Mouse (Mus musculus): ENCODE data around the gene Surf6. TPM values are rescaled to one million over a fixed set of nuclear protein-coding genes. Genes with fewer than 3 reads are reported as not detected.

Gene Surf6
- polyA plus RNA-seq, 1 experiment from 2014 or later = 35.2 TPM

DNA sequence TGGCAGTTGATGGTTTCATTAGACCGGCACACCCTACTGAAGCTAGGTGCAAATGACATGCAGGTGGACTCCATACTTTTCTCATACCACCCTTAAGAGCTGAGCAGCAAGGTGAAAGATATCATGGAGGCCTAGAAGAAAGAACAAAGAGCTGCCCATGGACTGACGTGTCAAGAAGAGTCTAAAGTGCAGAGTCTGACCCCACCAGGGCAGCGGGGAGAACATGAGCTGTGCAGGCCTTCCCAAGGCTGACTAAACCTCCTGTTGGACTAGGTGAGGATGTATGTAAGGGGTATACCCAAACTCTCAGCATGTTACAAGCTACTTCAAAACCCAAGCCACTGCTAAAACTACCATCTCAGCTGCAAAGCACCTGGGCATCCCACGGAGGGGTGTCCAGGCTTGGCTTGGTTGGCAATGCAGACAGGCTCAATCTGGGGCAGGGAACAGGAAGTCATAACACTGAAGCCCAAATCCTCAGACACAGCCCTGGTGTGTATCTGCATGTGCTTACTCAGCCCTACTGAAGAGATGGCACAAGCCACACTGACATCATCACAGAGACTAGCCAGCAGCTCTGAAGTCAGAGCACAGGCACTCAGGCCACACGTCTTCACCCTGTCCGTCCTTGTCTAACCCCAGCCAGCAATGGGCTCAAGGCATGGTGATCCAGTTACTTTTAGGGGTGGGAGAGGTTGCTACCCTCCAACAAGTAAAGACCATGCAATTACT is 25.2 kb upstream of the Surf6 start:
- H3K9me3 ChIP-seq (replicated peaks) = no peaks in the 10 kb centered on the region
- no peak overlapping the region for H3K27ac ChIP-seq (replicated peaks)
- no peak for DNase-seq (ENCODE audit: low spot score)
- H3K27me3 ChIP-seq (ENCODE audit: low read depth, poor library complexity, severe bottlenecking) = no peaks in the 10 kb centered on the region
- peaks cover 26% of the 10 kb centered on the region for H3K4me1 ChIP-seq
- 90% methylated on average over 6 of the region's 6 CpGs for WGBS
- H3K4me3 ChIP-seq = no peak overlapping the region
- peaks cover 87% of the 10 kb centered on the region for H3K36me3 ChIP-seq

DNA sequence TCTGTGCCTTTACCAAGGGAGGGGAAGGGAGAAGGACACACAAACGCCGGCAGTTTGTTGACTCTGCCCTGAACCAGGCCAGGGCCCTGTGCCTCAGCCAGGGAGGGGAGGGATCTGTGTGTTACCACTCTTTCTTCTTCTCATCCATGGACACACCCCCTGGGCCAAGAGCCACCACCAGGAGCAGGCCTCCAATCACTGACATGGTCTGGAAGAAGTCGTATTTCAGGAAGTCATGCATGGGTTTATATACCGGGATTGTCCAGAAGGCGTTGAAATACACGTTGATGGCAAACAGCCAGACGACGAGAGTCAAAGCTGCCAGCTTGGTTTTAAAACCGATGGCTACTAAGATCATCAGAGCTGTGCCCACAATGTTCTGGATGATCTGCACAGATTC is 19.1 kb upstream of the Surf6 start:
- no peak for DNase-seq (ENCODE audit: low spot score)
- Histone ChIP-seq H3K36me3 (peaks cover 97% of the 10 kb centered on the region), H3K27ac (replicated peaks) (no peak overlapping the region), H3K27me3 (ENCODE audit: low read depth, poor library complexity, severe bottlenecking) (no peaks in the 10 kb centered on the region), H3K4me3 (no peak overlapping the region), H3K4me1 (peaks cover 14% of the 10 kb centered on the region), H3K9me3 (replicated peaks) (no peaks in the 10 kb centered on the region)
- WGBS = 87% methylated on average over 9 of the region's 9 CpGs

DNA sequence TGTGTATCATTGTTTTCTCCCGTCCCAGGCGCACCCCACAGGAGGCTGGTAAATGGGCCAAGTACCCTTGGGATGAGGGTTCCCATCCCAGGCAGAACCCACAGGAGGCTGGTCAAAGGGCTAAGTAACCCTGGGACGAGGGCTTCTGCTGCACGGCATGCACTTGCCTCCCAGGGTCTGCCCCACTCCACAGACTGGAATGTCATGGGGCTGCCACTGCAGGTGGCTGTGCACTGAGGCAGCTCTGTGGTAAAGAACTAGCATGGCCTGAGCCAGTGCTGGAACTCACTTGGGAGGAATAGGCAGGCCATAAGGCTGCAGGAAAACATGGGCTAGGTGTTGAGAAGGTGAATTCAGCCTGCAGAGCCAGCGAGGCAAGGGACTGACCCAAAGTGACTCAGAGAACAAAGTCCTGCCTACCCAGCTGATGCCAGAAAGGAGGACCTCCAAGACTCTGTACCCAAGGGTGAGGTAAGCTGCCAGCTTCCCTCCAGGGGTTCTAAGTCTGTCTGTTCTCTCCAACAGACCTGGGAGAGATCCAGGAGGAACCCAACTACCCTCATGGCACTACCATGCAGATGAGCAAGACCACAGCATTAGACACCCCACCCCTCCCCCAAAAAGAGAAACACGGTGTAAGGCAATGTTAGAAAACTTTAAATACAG is 17.6 kb upstream of the Surf6 start:
- peaks cover 82% of the 10 kb centered on the region for H3K36me3 ChIP-seq
- WGBS = 88% methylated on average over 6 of the region's 6 CpGs

DNA sequence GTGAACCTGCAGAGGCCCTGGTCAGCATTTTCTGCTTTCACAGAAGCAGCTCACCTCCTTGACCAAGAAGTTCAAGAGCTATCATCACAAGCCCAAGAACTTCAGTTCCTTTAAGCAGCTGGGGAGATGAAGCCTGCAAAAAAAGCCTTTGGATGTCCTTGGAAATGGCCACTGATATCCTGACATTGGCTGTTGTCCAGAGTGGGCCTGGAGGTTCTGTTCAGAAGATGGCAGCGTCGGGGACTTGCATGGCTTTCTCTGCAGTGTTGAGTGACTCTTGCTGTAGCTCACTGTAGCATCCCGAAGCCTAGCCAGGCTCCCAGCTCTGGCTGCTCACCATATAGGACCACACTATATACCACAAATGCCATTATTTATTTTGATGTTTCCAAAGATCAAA is 17.0 kb upstream of the Surf6 start:
- no peaks in the 10 kb centered on the region for H3K27me3 ChIP-seq (ENCODE audit: low read depth, poor library complexity, severe bottlenecking)
- H3K9me3 ChIP-seq (replicated peaks) = no peaks in the 10 kb centered on the region
- no peak overlapping the region for H3K27ac ChIP-seq (replicated peaks)
- H3K36me3 ChIP-seq = peaks cover 78% of the 10 kb centered on the region
- no peak for DNase-seq (ENCODE audit: low spot score)
- no peak overlapping the region for H3K4me3 ChIP-seq
- WGBS = 90% methylated on average over 3 of the region's 3 CpGs
- H3K4me1 ChIP-seq = peaks cover 31% of the 10 kb centered on the region

More for the DNA sequence above, 17.6 kb upstream of the Surf6 start:
- H3K27me3 ChIP-seq (ENCODE audit: low read depth, poor library complexity, severe bottlenecking) = no peaks in the 10 kb centered on the region
- no peak for DNase-seq (ENCODE audit: low spot score)
- H3K27ac ChIP-seq (replicated peaks) = no peak overlapping the region
- peaks cover 24% of the 10 kb centered on the region for H3K4me1 ChIP-seq
- no peak overlapping the region for H3K4me3 ChIP-seq
- no peaks in the 10 kb centered on the region for H3K9me3 ChIP-seq (replicated peaks)

DNA sequence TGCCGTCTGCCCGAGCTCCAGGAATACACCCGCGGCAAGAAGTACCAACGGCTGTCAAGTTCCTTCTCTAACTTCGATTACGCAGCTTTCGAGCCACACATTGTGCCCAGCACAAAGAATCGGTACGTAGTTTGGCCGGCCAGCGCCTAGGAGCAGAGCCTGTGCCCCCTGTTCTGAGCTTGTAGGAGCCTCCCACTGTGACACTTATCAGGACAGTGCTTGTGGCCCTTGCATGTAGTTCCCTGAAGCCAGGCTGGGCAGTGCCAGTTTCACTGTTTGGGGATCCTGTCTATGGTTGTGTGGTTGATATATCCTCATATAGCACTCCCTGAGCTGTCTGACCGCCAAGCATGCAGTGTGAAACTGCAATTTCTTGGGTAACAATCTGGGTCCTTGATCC is 14.1 kb upstream of the Surf6 start:
- no peak for DNase-seq (ENCODE audit: low spot score)
- H3K4me1 ChIP-seq = peaks cover 46% of the 10 kb centered on the region
- no peaks in the 10 kb centered on the region for H3K27me3 ChIP-seq (ENCODE audit: low read depth, poor library complexity, severe bottlenecking)
- no peaks in the 10 kb centered on the region for H3K9me3 ChIP-seq (replicated peaks)
- H3K27ac ChIP-seq (replicated peaks) = peak overlapping the region; percentile 88
- 4% methylated on average over 13 of the region's 13 CpGs for WGBS
- H3K36me3 ChIP-seq = peaks cover 78% of the 10 kb centered on the region
- H3K4me3 ChIP-seq = peak overlapping the region; percentile 84

DNA sequence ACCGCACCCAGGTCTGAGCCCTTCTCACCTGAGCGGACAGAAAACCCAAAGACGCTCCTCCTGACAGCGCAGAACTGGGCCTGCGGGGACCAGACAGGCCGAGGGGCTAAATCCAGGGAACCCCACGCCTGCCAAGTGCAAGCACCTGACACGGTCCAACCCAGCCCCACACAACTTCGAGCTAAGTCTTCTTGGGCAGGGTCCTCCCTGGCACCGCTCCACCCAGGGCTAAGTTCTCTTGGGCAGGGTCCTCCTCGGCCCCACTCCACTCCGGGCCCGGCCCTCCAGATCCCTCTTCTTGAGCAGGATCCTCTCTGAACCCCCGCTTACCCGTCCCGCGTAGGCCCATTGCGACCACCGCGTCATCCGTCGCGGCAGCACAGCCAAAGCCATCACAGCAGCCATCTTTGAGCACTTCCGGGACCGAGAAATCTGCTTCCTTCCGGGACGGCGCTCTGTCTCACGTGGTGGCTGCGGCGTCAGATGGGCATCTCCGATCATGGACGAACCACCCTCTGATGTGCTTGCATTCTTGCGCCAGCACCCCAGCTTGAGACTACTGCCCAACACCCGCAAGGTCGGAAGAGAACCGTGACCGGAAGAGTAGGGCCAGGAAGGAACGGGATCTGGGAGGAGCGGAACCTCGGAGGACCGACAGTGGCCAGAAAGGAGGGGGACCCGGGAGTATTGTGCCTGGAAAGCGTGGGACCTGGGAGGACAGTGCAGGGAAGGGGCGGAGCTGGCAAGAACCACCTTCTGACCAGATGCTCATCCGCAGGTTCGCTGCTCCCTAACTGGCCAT is 13.4 kb upstream of the Surf6 start, which contains the start of the genes Surf2 and Surf1:
TSS of gene Surf2 (plus strand) at position 441 of the 802 bp plus-strand sequence.
TSS of gene Surf1 (minus strand) at position 604 of the 802 bp plus-strand sequence.
- peaks cover 78% of the 10 kb centered on the region for H3K36me3 ChIP-seq
- 2% methylated on average over 47 of the region's 47 CpGs for WGBS
- H3K4me1 ChIP-seq = peaks cover 50% of the 10 kb centered on the region
- DNase-seq (ENCODE audit: low spot score) = peak; percentile 86
- no peaks in the 10 kb centered on the region for H3K27me3 ChIP-seq (ENCODE audit: low read depth, poor library complexity, severe bottlenecking)
- H3K27ac ChIP-seq (replicated peaks) = peak within 1 kb of the TSS; percentile 88
- H3K4me3 ChIP-seq = peak within 1 kb of the TSS; percentile 84
- H3K9me3 ChIP-seq (replicated peaks) = no peaks in the 10 kb centered on the region

DNA sequence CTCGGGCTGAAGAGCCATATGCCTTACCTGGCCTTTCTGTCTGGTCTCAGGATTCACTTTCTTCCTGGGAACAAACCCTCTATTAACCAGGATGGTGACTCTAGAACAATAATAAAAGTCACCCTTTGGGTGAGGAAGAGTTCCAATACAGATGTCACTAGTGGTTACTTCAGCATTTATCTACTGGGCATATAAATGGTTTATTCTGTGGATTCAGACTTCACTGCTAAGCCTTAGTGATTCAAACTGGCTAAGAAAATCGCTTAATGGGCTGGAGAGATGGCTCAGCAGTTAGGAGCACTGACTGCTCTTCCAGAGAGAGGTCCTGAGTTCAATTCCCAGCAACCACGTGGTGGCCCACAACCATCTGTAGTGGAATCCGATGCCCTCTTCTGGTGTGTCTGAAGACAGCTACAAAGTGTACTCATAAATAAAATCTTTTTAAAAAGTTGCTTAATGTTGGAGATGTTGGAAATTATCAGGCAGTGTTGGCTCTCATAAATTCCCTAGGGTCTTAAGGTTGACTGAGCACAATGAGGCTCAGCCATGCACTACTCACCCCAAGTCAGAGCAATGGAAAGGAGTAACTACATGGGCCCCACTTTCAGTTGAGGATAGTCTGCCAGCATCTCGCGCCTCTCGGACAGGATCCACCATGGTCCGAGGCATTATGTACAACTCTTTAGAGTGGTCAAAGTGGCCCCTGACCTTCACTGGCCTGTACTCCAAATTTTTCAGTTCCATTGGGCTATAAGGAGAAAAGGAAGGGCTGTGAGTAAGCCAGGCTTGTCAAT is 11.7 kb upstream of the Surf6 start:
- DNase-seq (ENCODE audit: low spot score) = no peak
- WGBS = 69% methylated on average over 8 of the region's 8 CpGs
- peaks cover 56% of the 10 kb centered on the region for H3K4me1 ChIP-seq

DNA sequence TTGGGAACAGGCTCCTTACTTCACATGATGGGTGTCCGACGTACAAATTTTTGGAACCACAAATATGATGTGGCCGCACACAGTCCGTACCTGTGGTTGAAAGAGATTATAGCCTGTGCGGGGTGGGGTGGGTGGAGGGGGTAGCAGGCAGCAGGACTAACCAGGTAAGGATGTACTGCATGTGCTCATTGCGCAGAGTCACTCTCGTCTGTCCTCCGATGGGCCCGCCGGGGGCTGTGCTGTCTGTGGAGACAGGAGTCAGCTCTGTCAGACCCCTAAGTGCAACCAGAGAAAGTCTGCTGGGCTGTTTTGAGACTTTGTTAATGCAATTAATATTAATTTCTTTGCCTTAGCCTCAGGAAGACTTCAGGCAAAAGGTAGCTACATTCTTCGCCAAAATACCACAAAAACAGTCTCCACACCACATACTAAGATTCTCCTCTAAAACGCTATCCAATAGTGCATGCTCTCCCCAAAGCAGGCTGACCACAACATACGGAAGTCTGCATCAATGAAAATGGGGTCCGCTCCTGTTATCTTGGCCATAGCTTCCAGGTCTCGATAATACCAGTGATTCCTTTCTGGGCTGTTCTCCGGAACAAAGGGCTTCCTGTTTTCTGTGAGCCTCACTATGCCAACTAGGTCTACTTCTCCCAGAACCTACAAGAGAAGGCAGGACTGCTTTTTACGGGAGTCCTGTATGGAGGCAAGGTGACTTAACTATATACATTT is 10.9 kb upstream of the Surf6 start:
- H3K27me3 ChIP-seq (ENCODE audit: low read depth, poor library complexity, severe bottlenecking) = no peaks in the 10 kb centered on the region
- H3K4me3 ChIP-seq = peak overlapping the region; percentile 17; the same call in 1 of the 2 replicates
- WGBS = 87% methylated on average over 17 of the region's 17 CpGs
- H3K27ac ChIP-seq (replicated peaks) = no peak overlapping the region
- H3K36me3 ChIP-seq = peaks cover 59% of the 10 kb centered on the region
- H3K4me1 ChIP-seq = peaks cover 63% of the 10 kb centered on the region
- H3K9me3 ChIP-seq (replicated peaks) = no peaks in the 10 kb centered on the region
- no peak for DNase-seq (ENCODE audit: low spot score)

More for the DNA sequence above, 11.7 kb upstream of the Surf6 start:
- Histone ChIP-seq H3K36me3 (peaks cover 61% of the 10 kb centered on the region), H3K27me3 (ENCODE audit: low read depth, poor library complexity, severe bottlenecking) (no peaks in the 10 kb centered on the region), H3K27ac (replicated peaks) (no peak overlapping the region), H3K4me3 (no peak overlapping the region), H3K9me3 (replicated peaks) (no peaks in the 10 kb centered on the region)

DNA sequence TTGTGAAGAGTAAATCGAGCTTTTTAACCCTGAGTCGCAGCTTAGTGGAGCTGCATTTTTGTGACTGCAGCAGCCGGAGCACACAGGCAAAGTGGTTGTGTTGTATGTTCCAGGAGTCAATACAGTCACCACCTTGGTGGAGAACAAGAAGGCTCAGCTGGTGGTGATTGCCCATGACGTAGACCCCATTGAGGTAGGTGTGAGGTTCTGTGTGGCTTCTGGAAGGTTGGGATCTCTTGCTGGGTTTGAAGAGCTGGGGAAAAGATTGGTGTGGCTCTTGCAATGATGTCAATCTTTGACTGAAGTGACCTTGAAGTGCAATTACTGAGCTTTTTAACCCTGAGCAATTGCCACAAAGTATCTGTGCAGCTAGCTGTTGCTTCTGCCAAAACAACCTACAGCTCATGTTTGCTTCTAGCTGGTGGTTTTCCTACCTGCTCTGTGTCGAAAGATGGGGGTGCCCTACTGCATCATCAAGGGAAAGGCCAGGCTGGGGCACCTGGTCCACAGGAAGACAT is 9.6 kb upstream of the Surf6 start:
- no peak for DNase-seq (ENCODE audit: low spot score)
- Histone ChIP-seq H3K4me3 (peak overlapping the region; percentile 93), H3K9me3 (replicated peaks) (no peaks in the 10 kb centered on the region), H3K36me3 (peaks cover 59% of the 10 kb centered on the region), H3K27me3 (ENCODE audit: low read depth, poor library complexity, severe bottlenecking) (no peaks in the 10 kb centered on the region), H3K27ac (replicated peaks) (no peak overlapping the region), H3K4me1 (peaks cover 63% of the 10 kb centered on the region)
- WGBS = 78% methylated on average over 5 of the region's 5 CpGs

DNA sequence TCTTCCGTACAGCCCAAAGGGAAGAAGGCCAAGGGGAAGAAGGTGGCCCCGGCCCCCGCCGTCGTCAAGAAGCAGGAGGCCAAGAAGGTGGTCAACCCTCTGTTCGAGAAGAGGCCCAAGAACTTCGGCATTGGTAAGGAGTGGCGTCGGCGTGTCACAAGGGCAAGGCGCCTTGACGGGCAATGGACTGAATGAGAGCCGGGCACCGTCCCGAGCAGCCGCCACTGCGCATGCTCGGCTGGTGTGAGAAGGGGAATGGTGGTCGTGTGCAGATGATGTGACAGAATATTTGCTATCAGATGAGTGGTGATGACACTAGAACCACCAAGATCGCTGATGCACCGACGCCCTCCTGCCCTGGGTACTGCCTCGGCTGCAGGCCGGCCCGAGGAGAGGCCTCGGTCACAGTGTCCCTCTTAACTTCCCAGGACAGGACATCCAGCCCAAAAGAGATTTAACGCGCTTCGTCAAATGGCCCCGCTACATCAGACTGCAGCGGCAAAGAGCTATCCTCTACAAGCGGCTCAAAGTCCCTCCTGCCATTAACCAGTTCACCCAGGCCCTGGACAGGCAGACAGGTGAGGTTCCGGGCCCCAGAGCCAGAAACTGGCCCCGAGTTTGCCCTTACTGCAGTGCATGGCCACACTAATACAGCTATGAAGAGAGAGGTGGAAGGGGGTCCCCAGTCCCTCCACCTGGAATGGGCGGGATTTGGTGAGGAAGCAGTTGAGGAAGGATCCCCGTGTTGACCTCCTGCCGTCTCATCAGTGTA is 8.5 kb upstream of the Surf6 start:
- peaks cover 67% of the 10 kb centered on the region for H3K36me3 ChIP-seq
- no peaks in the 10 kb centered on the region for H3K27me3 ChIP-seq (ENCODE audit: low read depth, poor library complexity, severe bottlenecking)
- under 1% methylated on average over 37 of the region's 37 CpGs for WGBS
- H3K4me3 ChIP-seq = peak overlapping the region; percentile 93
- peaks cover 56% of the 10 kb centered on the region for H3K4me1 ChIP-seq
- H3K9me3 ChIP-seq (replicated peaks) = no peaks in the 10 kb centered on the region
- DNase-seq (ENCODE audit: low spot score) = no peak
- peak overlapping the region; percentile 98 for H3K27ac ChIP-seq (replicated peaks)
